Mouse (Mus musculus) bone marrow macrophage, adult 2 months (primary cell): Measurements from ENCODE around the gene Crybb1.

Experiments used
- CTCF ChIP-seq: IDR thresholded peaks from 2 replicates; pipeline ENCODE4 v1.5.1; 2012; ENCODE audit warnings: low read depth, mild to moderate bottlenecking, low read length, moderate library complexity
- POLR2A ChIP-seq: IDR thresholded peaks from 2 replicates; pipeline ENCODE4 v1.6.1; 2012; ENCODE audit warnings: mild to moderate bottlenecking, low read depth, low read length, borderline replicate concordance

DNA sequence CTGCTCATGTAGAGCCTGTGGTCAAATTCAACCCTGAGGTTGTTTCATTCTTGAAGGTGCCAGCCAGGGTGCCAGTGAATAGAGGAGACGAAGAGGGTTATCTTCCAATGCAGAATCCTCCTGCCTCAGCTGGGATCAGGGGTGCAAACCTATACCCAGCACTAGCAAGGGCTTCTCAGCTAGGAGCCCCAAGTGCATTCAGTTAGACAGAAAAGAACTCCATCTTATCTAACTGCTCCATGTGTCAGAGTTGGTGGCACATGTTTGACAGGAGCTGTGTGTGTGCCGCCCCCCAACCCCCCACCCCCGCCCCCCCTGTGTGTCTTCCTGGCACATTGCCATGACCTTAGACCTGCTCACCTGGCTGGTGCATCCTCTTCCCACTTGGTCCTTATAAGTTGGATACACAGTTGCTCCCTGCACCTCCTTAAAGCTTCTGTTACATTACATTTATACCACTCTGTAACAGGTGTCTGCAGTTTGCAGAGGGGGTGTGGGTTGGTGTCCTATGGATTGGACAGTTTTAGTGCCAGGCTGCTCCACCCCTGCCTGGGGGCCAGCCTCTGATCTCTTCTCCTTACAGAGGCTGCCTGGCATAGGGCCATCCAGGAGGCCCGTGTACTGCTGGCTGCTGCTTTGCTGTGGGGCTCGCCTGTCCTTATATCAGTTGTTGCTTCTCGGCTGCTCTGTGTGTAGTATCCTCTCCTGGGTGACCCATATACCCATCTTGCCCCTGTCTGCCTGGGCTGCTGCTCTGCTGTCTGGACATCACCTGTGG is 41.0 kb downstream of the Crybb1 start:
- TF ChIP-seq CTCF, result no peak
- TF ChIP-seq POLR2A, result no peak
